Comparison of ENCODE assay signal across 8 mouse cellular contexts in genomic region chr11:115276780-115277603, GRCm38 (mm10). TPM values are rescaled to one million over a fixed set of nuclear protein-coding genes. Genes with fewer than 3 reads are reported as not detected.
DNase-seq lines count a peak whose midpoint lies in the region; ATAC-seq and TF ChIP-seq lines count a peak whose summit lies in the region.

Gene Fdxr (minus strand): TSS chr11:115277050.

- peak; percentile 100 for DNase-seq in brain, embryonic 14.5 days (ENCODE audit: low read depth)
- DNase-seq in liver, adult 2 months (ENCODE audit: extremely low read depth, low read depth, low spot score) = peak; percentile 100
- DNase-seq in splenic B cell, adult 2 months (ENCODE audit: low read depth, low spot score) = peak; percentile 100

- peak; percentile 73; the same call in 1 of the 2 replicates for TF ChIP-seq POLR2A in brain, embryonic 14.5 days (IDR thresholded peaks at IDR 0.05; ENCODE audit: borderline replicate concordance, extremely low read depth, insufficient read depth, insufficient read length, poor library complexity, severe bottlenecking)
- peak; percentile 93 for TF ChIP-seq POLR2A in liver, adult 2 months (IDR thresholded peaks at IDR 0.05; ENCODE audit: extremely low read depth, insufficient read depth, low read length)
- peak; percentile 100 for TF ChIP-seq POLR2A in myocyte (IDR thresholded peaks at IDR 0.05; ENCODE audit: insufficient read length, low read depth)

- H3K4me3 ChIP-seq in C2C12 (ENCODE audit: insufficient read depth, poor library complexity, severe bottlenecking) (peak within 1 kb of the TSS; percentile 56), myocyte (peak within 1 kb of the TSS; percentile 62)
- peak within 1 kb of the TSS; percentile 85 for H3K4me3 ChIP-seq in erythroblast, embryonic 14.5 days (replicated peaks)
- peak within 1 kb of the TSS; percentile 56 for H3K4me3 ChIP-seq in heart, embryonic 11.5 days (ENCODE audit: low read depth, low read length)
- peak within 1 kb of the TSS; percentile 69 for H3K4me3 ChIP-seq in kidney, embryonic 16.5 days (ENCODE audit: low read length)
- peak within 1 kb of the TSS; percentile 68 for H3K4me3 ChIP-seq in liver, adult 2 months (ENCODE audit: insufficient read depth, low read depth, low read length)

- H3K36me3 ChIP-seq in C2C12 (ENCODE audit: control insufficient read depth, insufficient read depth) = no peaks in the 10 kb centered on the region
- peaks cover 7% of the 10 kb centered on the region; the same call in 1 of the 2 replicates for H3K36me3 ChIP-seq in erythroblast, embryonic 14.5 days (ENCODE audit: control insufficient read depth)
- H3K36me3 ChIP-seq in heart, embryonic 11.5 days (ENCODE audit: control insufficient read depth, insufficient read depth, low read length) = no peaks in the 10 kb centered on the region
- no peaks in the 10 kb centered on the region for H3K36me3 ChIP-seq in kidney, embryonic 16.5 days (ENCODE audit: insufficient read depth, low read length)
- no peaks in the 10 kb centered on the region for H3K36me3 ChIP-seq in liver, adult 2 months (ENCODE audit: control insufficient read depth, insufficient read depth, low read length)
- H3K36me3 ChIP-seq in myocyte (ENCODE audit: control insufficient read depth, insufficient read depth) = no peaks in the 10 kb centered on the region
- H3K36me3 ChIP-seq in splenic B cell, adult 2 months (ENCODE audit: control insufficient read depth, insufficient read depth, low read length, poor library complexity, severe bottlenecking) = no peaks in the 10 kb centered on the region

- H3K79me3 ChIP-seq in C2C12 (ENCODE audit: low read depth) = no peaks in the 10 kb centered on the region

- H3K4me1 ChIP-seq in erythroblast, embryonic 14.5 days (ENCODE audit: control insufficient read depth) = peaks cover 47% of the 10 kb centered on the region
- H3K4me1 ChIP-seq in heart, embryonic 11.5 days (ENCODE audit: control insufficient read depth, insufficient read depth, low read length) = peaks cover 16% of the 10 kb centered on the region
- H3K4me1 ChIP-seq in kidney, embryonic 16.5 days (ENCODE audit: insufficient read depth, low read length) = peaks cover 15% of the 10 kb centered on the region; the same call in 1 of the 2 replicates
- H3K4me1 ChIP-seq in liver, adult 2 months (ENCODE audit: control insufficient read depth, insufficient read depth, low read length) = no peaks in the 10 kb centered on the region; the same call in 1 of the 2 replicates

- H3K27me3 ChIP-seq in C2C12 (ENCODE audit: control insufficient read depth, insufficient read depth, insufficient read length) (no peaks in the 10 kb centered on the region), myocyte (ENCODE audit: control insufficient read depth, insufficient read depth, insufficient read length) (no peaks in the 10 kb centered on the region)
- no peaks in the 10 kb centered on the region for H3K27me3 ChIP-seq in erythroblast, embryonic 14.5 days (ENCODE audit: control insufficient read depth)
- H3K27me3 ChIP-seq in heart, embryonic 11.5 days (ENCODE audit: control insufficient read depth, insufficient read depth, low read length) = no peaks in the 10 kb centered on the region
- no peaks in the 10 kb centered on the region for H3K27me3 ChIP-seq in kidney, embryonic 16.5 days (ENCODE audit: insufficient read depth, low read length)
- no peaks in the 10 kb centered on the region for H3K27me3 ChIP-seq in liver, adult 2 months (ENCODE audit: control insufficient read depth, insufficient read depth, low read length)
- H3K27me3 ChIP-seq in splenic B cell, adult 2 months (ENCODE audit: control insufficient read depth, insufficient read depth, low read length, poor library complexity, severe bottlenecking) = no peaks in the 10 kb centered on the region

- no peaks in the 10 kb centered on the region for H3K9me3 ChIP-seq in erythroblast, embryonic 14.5 days (ENCODE audit: control insufficient read depth, low read length)
- no peaks in the 10 kb centered on the region for H3K9me3 ChIP-seq in heart, embryonic 11.5 days (replicated peaks; ENCODE audit: control insufficient read depth, low read length)
- no peaks in the 10 kb centered on the region for H3K9me3 ChIP-seq in kidney, embryonic 16.5 days (ENCODE audit: low read length)

- under 1% methylated on average over 42 of the region's 42 CpGs for WGBS in heart, embryonic 11.5 days (ENCODE audit: insufficient replicate concordance)
- under 1% methylated on average over 42 of the region's 42 CpGs for WGBS in kidney, embryonic 16.5 days
- under 1% methylated on average over 42 of the region's 42 CpGs for WGBS in liver, adult 2 months

- peak within 1 kb of the TSS; percentile 92 for H3K4me2 ChIP-seq in heart, embryonic 11.5 days
- H3K4me2 ChIP-seq in kidney, embryonic 16.5 days (replicated peaks; ENCODE audit: low read depth, low read length) = peak within 1 kb of the TSS; percentile 81
- peak within 1 kb of the TSS; percentile 98 for H3K4me2 ChIP-seq in myocyte (ENCODE audit: low read depth)

- TF ChIP-seq CTCF in C2C12 (IDR thresholded peaks at IDR 0.05; ENCODE audit: control insufficient read depth, insufficient read depth, insufficient read length) = no peak
- no peak for TF ChIP-seq CTCF in brain, embryonic 14.5 days (IDR thresholded peaks at IDR 0.05; ENCODE audit: borderline replicate concordance, extremely low read depth, insufficient read depth, insufficient read length)
- 0 out of 2 replicates have a peak, but pooled peaks have one; percentile 10 for TF ChIP-seq CTCF in liver, adult 2 months (IDR thresholded peaks at IDR 0.05; ENCODE audit: low read depth, low read length)

- H3K79me2 ChIP-seq in C2C12 (ENCODE audit: control insufficient read depth, insufficient read depth) = no peaks in the 10 kb centered on the region
- no peaks in the 10 kb centered on the region for H3K79me2 ChIP-seq in liver, adult 2 months (ENCODE audit: control insufficient read depth, insufficient read depth, low read length)
- no peaks in the 10 kb centered on the region for H3K79me2 ChIP-seq in myocyte (ENCODE audit: control insufficient read depth, insufficient read depth)

- H3ac ChIP-seq in C2C12 (ENCODE audit: control insufficient read depth, insufficient read length, low read depth) (peak within 1 kb of the TSS; percentile 92), myocyte (ENCODE audit: control insufficient read depth, insufficient read length) (peak within 1 kb of the TSS; percentile 55)

- H3K27ac ChIP-seq in heart, embryonic 11.5 days (ENCODE audit: low read depth, low read length) = peak within 1 kb of the TSS; percentile 75
- H3K27ac ChIP-seq in kidney, embryonic 16.5 days (ENCODE audit: low read length) = peak within 1 kb of the TSS; percentile 80
- H3K27ac ChIP-seq in liver, adult 2 months (replicated peaks; ENCODE audit: insufficient read depth, low read depth, low read length) = peak within 1 kb of the TSS; percentile 88

- peak; percentile 93 for ATAC-seq in heart, embryonic 11.5 days (replicated peaks; ENCODE audit: insufficient number of reproducible peaks, low FRiP score, low TSS enrichment)
- ATAC-seq in kidney, embryonic 16.5 days (ENCODE audit: low FRiP score, low TSS enrichment) = peak; percentile 97

- peak within 1 kb of the TSS; percentile 74 for H3K9ac ChIP-seq in heart, embryonic 11.5 days (ENCODE audit: low read depth, low read length)
- H3K9ac ChIP-seq in kidney, embryonic 16.5 days (replicated peaks; ENCODE audit: low read length) = peak within 1 kb of the TSS; percentile 79
- H3K9ac ChIP-seq in liver, adult 2 months (ENCODE audit: low read depth, low read length) = peak within 1 kb of the TSS; percentile 91

TF ChIP-seq in C2C12, 6 proteins besides CTCF, POLR2A, EP300 and RAD21:
- TF ChIP-seq USF1 (IDR thresholded peaks at IDR 0.05; ENCODE audit: low read depth) (no peak), CEBPB (IDR thresholded peaks at IDR 0.05; ENCODE audit: low read depth) (peak; percentile 96), MAX (IDR thresholded peaks at IDR 0.05) (peak; percentile 35)
TF ChIP-seq in C2C12: peak in this region for 2.

TF ChIP-seq in myocyte, 11 proteins besides CTCF, POLR2A, EP300 and RAD21:
- TF ChIP-seq MYOD1 (IDR thresholded peaks at IDR 0.05; ENCODE audit: control insufficient read depth in 1 of 3, insufficient read length in 2 of 3, low read depth in 2 of 3) = no peak
- no peak for TF ChIP-seq E2F4 (IDR thresholded peaks at IDR 0.05; ENCODE audit: insufficient read depth)
- TF ChIP-seq USF1 (IDR thresholded peaks at IDR 0.05; ENCODE audit: low read depth) = peak; percentile 24
- peak; percentile 96 for TF ChIP-seq CEBPB (IDR thresholded peaks at IDR 0.05; ENCODE audit: insufficient read depth, poor library complexity, severe bottlenecking)
- peak; percentile 65 for TF ChIP-seq REST (IDR thresholded peaks at IDR 0.05; ENCODE audit: insufficient read depth, insufficient read length)
- TF ChIP-seq SRF (IDR thresholded peaks at IDR 0.05; ENCODE audit: control insufficient read depth, insufficient read length, low read depth) = peak; percentile 44
- TF ChIP-seq TCF3 (IDR thresholded peaks at IDR 0.05; ENCODE audit: insufficient read length, low read depth) = no peak
- TF ChIP-seq MAX (IDR thresholded peaks at IDR 0.05; ENCODE audit: low read depth) = no peak
- TF ChIP-seq MYOG (IDR thresholded peaks at IDR 0.05; ENCODE audit: control insufficient read depth in 1 of 3, insufficient read depth in 1 of 3, insufficient read length in 2 of 3, low read depth in 2 of 3) = no peak
- no peak for TF ChIP-seq TCF12 (IDR thresholded peaks at IDR 0.05; ENCODE audit: insufficient read depth, poor library complexity, severe bottlenecking)
- TF ChIP-seq POLR2AphosphoS2 (IDR thresholded peaks at IDR 0.05; ENCODE audit: insufficient read length, low read depth) = peak; percentile 99
TF ChIP-seq in myocyte: peak in this region for 5.

RNA-seq across cellular contexts. Expression of gene Fdxr, which starts in this region (rescaled TPM):
- polyA plus RNA-seq in C2C12 (2012; fragmentation: generic; extraction: Trizol) (10.7 TPM), myocyte (2012; fragmentation: generic; extraction: Trizol) (13.9 TPM)
- 26.1 and 32.4 TPM in 2 replicates for polyA plus RNA-seq in brain, embryonic 14.5 days (2012; rRNA removed)
- 1.3 and 1.5 TPM in 2 replicates for polyA plus RNA-seq in erythroblast, embryonic 14.5 days (2012)
- polyA plus RNA-seq in heart, embryonic 11.5 days (2014; fragmentation: Nextera tagmentation; extraction: Ambion mirVana) = 10.0 and 12.0 TPM in 2 replicates
- 20.0 and 23.6 TPM in 2 replicates for polyA plus RNA-seq in kidney, embryonic 16.5 days (2015; fragmentation: Nextera tagmentation; extraction: Ambion mirVana)
- total RNA-seq in liver, adult 2 months (2014; rRNA removed) = 13.7 and 15.8 TPM in 2 replicates
- 28.3 and 28.4 TPM in 2 replicates for polyA plus RNA-seq in liver, adult 2 months (2012; rRNA removed)

Comparison
In these comparisons a context has a peak if more than half of its experiments do, and no peak if none do; other contexts are left out.
1. Peak in every context shown above with its lines: DNase-seq, ATAC-seq, H3K4me3 ChIP-seq and H3K27ac ChIP-seq.